Mouse (Mus musculus) bone marrow, adult 2 months (tissue): ENCODE measurements around the gene Mdfic. TPM values are rescaled to one million over a fixed set of nuclear protein-coding genes. Genes with fewer than 3 reads are reported as not detected.

Experiments
- H3K27ac ChIP-seq: fragments of 200-500 bp; 2 replicates; pipeline ENCODE4 v1.5.1; 2012; ENCODE audit warnings: low read depth, mild to moderate bottlenecking, control low read depth, inconsistent platforms, low read length; ENCODE audit not compliant: control insufficient read depth, poor library complexity, insufficient read depth
- H3K4me1 ChIP-seq: fragments of 200-500 bp; 2 replicates; pipeline ENCODE4 v1.6.1; 2011; ENCODE audit warnings: low read length; ENCODE audit not compliant: control insufficient read depth, insufficient read depth
- H3K4me3 ChIP-seq: fragments of 200-500 bp; replicated peaks from 2 replicates; pipeline ENCODE3; 2011; ENCODE audit warnings: mild to moderate bottlenecking, low read depth, low read length, control low read depth; ENCODE audit not compliant: control insufficient read depth
- CTCF ChIP-seq: fragments of 200-500 bp; IDR thresholded peaks from 2 replicates; pipeline ENCODE4 v1.5.1; 2011; ENCODE audit warnings: low read length, control low read depth; ENCODE audit not compliant: control insufficient read depth, insufficient read depth
- POLR2A ChIP-seq: fragments of 200-500 bp; IDR thresholded peaks from 2 replicates; pipeline ENCODE4 v1.6.1; 2011; ENCODE audit warnings: low read depth, mild to moderate bottlenecking, control low read depth, low read length, borderline replicate concordance; ENCODE audit not compliant: control insufficient read depth
- WGBS: fragments of 180-500 bp; shearing (Covaris S2); methylation state at CpG from one replicate; pipeline ENCODE4 v1.1.7; 2018; 5-methylcytosine and 5-hydroxymethylcytosine counted together
- polyA plus RNA-seq: library from polyadenylated mRNA; stranded (reverse); fragments of >200 nt; gene quantifications from 2 replicates; pipeline ENCODE4 v1.2.4, GENCODE M21; 2011; ENCODE audit warnings: low replicate concordance; ENCODE audit not compliant: missing spikeins, insufficient read depth, insufficient read length

The Mdfic gene
- polyA plus RNA-seq, 1 experiment: 5.8 TPM

GRCm38 (mm10) chr6:15830651-15831050 is 110.2 kb downstream of the Mdfic start:
- no peaks in the 10 kb centered on the region for H3K4me1 ChIP-seq
- 81% methylated on average over 1 of the region's 1 CpGs for WGBS
- H3K4me3 ChIP-seq: no peak overlapping the region
- H3K27ac ChIP-seq: no peak overlapping the region
- TF ChIP-seq CTCF (no peak), POLR2A (no peak)

- no peak overlapping the region for H3K4me3 ChIP-seq
- WGBS: 79% methylated on average over 3 of the region's 3 CpGs
- H3K4me1 ChIP-seq: no peaks in the 10 kb centered on the region; the same call in 1 of the 2 replicates
- H3K27ac ChIP-seq: no peak overlapping the region
- TF ChIP-seq CTCF: no peak
- no peak for TF ChIP-seq POLR2A
Observed at GRCm38 (mm10) chr6:15837695-15838094, 117.2 kb downstream of the Mdfic start.

DNA sequence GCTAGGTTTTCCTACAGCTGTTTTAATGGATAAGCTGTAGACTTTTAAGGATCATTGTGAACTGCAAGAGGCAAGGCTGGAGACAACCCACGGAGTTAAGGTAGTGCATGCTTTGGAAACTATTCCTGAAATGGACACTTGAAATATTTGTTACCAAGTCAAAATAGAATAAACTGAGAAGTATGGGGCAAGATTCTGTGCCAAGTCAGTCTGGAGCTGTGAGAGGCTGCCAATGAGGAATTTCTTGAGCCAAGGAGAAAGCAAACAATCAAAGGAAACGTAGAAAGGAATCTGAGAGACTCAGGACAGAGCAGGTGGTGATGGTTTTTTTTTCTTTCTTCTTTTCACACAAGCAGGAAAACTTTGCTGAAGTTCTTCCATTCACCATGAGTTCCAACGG is 119.4 kb downstream of the Mdfic start:
- TF ChIP-seq CTCF (no peak), POLR2A (no peak)
- Histone ChIP-seq H3K4me1 (no peaks in the 10 kb centered on the region; the same call in 1 of the 2 replicates), H3K4me3 (no peak overlapping the region), H3K27ac (no peak overlapping the region)
- WGBS: 78% methylated on average over 3 of the region's 3 CpGs

DNA sequence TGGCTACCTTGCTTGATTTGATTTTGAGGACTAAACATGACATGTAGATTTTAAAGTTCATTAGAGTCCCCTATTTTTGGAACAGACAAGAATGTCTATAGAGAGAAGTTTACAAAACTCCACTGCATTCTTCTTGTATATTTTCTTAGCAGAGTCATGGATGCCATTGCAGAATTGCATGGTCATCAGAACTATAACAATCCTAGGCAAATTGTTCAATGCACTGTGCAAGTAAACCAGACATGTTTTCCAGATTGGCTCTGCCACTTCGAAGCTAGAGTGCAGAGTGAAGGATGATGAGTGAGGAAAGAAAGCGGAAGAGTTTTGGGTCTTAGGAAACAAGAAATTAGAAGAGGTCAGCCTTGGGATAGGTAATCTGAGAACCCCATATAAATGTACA is 120.0 kb downstream of the Mdfic start:
- no peaks in the 10 kb centered on the region; the same call in 1 of the 2 replicates for H3K4me1 ChIP-seq
- no peak overlapping the region for H3K27ac ChIP-seq
- no peak overlapping the region for H3K4me3 ChIP-seq
- 76% methylated on average over 2 of the region's 2 CpGs for WGBS
- TF ChIP-seq POLR2A (no peak), CTCF (no peak)

- H3K27ac ChIP-seq: no peak overlapping the region
- TF ChIP-seq CTCF (no peak), POLR2A (no peak)
- no peaks in the 10 kb centered on the region; the same call in 1 of the 2 replicates for H3K4me1 ChIP-seq
- H3K4me3 ChIP-seq: no peak overlapping the region
- 25% methylated on average over 5 of the region's 5 CpGs for WGBS
Observed at GRCm38 (mm10) chr6:15841476-15842209, 121.2 kb downstream of the Mdfic start.

- WGBS: 94% methylated on average over 3 of the region's 3 CpGs
- TF ChIP-seq CTCF: no peak
- no peak for TF ChIP-seq POLR2A
- Histone ChIP-seq H3K4me1 (no peaks in the 10 kb centered on the region; the same call in 1 of the 2 replicates), H3K27ac (no peak overlapping the region), H3K4me3 (no peak overlapping the region)
Observed at GRCm38 (mm10) chr6:15843295-15843694, 122.8 kb downstream of the Mdfic start.

DNA sequence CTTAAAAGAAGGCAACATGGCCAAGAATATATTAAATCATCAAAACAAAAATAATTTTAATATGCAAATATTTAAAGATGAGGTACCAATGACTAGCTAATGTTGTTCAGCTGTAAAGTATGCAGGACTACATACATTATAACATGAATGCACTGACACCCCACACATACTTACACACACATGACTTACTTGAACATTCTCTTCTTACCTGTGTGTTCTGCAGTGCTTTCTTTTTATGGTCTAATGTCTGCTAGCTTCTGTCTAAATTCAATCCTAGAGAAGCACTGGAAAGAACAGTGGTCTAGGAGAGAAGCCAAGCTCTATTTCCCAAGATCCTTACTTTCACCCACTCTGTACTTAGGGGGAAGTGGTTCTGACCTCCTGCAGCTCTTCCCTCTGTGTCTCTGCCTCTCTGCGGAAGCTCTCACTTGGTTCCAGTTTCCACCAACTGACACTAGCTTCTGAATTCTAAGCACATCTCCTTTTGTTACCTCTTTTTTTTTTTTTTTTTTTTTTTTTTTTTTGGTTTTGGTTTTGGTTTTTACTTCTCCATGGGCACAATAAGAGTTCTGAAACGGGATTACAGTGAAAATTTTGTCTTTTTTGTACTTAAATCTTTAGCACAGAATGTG is 125.4 kb downstream of the Mdfic start:
- 8% methylated on average over 2 of the region's 2 CpGs for WGBS
- TF ChIP-seq POLR2A (no peak), CTCF (no peak)
- H3K4me3 ChIP-seq: no peak overlapping the region
- H3K27ac ChIP-seq: no peak overlapping the region
- H3K4me1 ChIP-seq: no peaks in the 10 kb centered on the region; the same call in 1 of the 2 replicates
